Mouse (Mus musculus) embryonic stem cell, embryonic (primary cell): ENCODE data around the gene Hist2h4.

Experiments used
- CTCF ChIA-PET, 4 experiments: fragments of 300-600 bp in 2 of 4; fragments of 350-600 bp in 2 of 4; sonication (Branson Sonifier 250); formaldehyde crosslinking; loops; one replicate each; lab custom pipeline; 2022; ENCODE audit warnings: inconsistent platforms in 2 of 4; lab: Charles Lee
- POLR2A ChIA-PET, 4 experiments: fragments of 300-600 bp in 2 of 4; fragments of 350-600 bp in 2 of 4; sonication (Branson Sonifier 250); formaldehyde crosslinking; loops; one replicate each; lab custom pipeline; 2022; ENCODE audit warnings: antibody characterized with exemption in 4 of 4, inconsistent platforms in 1 of 4; lab: Charles Lee

The Hist2h4 gene

GRCm38 (mm10) chr3:96225421-96225820, 37.7 kb downstream of the Hist2h4 start:
- POLR2A ChIA-PET, result interaction anchor here in 3 of 4 experiments (0.6 to 15.1 kb wide), 18 partner anchors 7 to 115 kb away, joined by 3 to 457 read pairs (median 5); partner anchors contain the start of genes Hist2h2bb (in 2 of the 3), Hist2h4 (in 2 of the 3) and Hist2h2aa1 (in 1 of the 3)
- CTCF ChIA-PET, result no interaction called here

GRCm38 (mm10) chr3:96222774-96223173, 40.3 kb downstream of the Hist2h4 start:
- ChIA-PET POLR2A (interaction anchor here (0.6 to 15.1 kb wide), 16 partner anchors 10 to 289 kb away, joined by 3 to 457 read pairs (median 76); partner anchors contain the start of genes Hist2h4 (in 2 of the 4), Hist2h2aa1 (in 1 of the 4), Hist2h2aa2 (in 1 of the 4) and Hist2h2bb (in 1 of the 4)), CTCF (interaction anchor here in 3 of 4 experiments (0.5 to 1.2 kb wide), 3 partner anchors 12 to 317 kb away, joined by 3 to 7 read pairs (median 5); no protein-coding TSS in a partner anchor)

- ChIA-PET CTCF (interaction anchor here (0.6 to 1.5 kb wide), 8 partner anchors 12 to 1142 kb away, joined by 3 to 8 read pairs (median 4); no protein-coding TSS in a partner anchor), POLR2A (interaction anchor here (0.6 to 15.1 kb wide), 74 partner anchors 8 to 505 kb away, joined by 3 to 457 read pairs (median 12); partner anchors contain the start of genes Hist2h2bb (in 4 of the 4), Hist2h4 (in 4 of the 4), Hist2h3b (in 3 of the 4) and Hist2h2aa1 (in 2 of the 4))
Measured at GRCm38 (mm10) chr3:96221640-96222038, 41.5 kb downstream of the Hist2h4 start.

- ChIA-PET POLR2A (interaction anchor here (0.6 to 15.1 kb wide), 129 partner anchors 8 to 546 kb away, joined by 3 to 457 read pairs (median 5); partner anchors contain the start of genes Hist2h2bb (in 4 of the 4), Hist2h4 (in 4 of the 4), Hist2h2aa1 (in 3 of the 4) and Hist2h3b (in 3 of the 4)), CTCF (interaction anchor here (0.6 to 2.2 kb wide), 13 partner anchors 12 to 1142 kb away, joined by 3 to 14 read pairs (median 4); no protein-coding TSS in a partner anchor)
Measured at GRCm38 (mm10) chr3:96220765-96221639, 42.1 kb downstream of the Hist2h4 start, which contains the start of the genes Hist2h2ac and Hist2h2be. TSS of gene Hist2h2ac (minus strand) at chr3:96220880. TSS of gene Hist2h2be (plus strand) at chr3:96221119.

- CTCF ChIA-PET, result interaction anchor here (0.9 to 2.2 kb wide), 16 partner anchors 10 to 220 kb away, joined by 3 to 17 read pairs (median 4); partner anchors contain the start of genes Hist2h2bb (in 1 of the 4) and Hist2h4 (in 1 of the 4)
- POLR2A ChIA-PET, result interaction anchor here (0.5 to 15.1 kb wide), 158 partner anchors 8 to 1207 kb away, joined by 3 to 457 read pairs (median 5); partner anchors contain the start of genes Hist2h2bb (in 4 of the 4), Hist2h4 (in 4 of the 4), Hist2h2aa1 (in 3 of the 4) and Hist2h3b (in 3 of the 4)
Measured at GRCm38 (mm10) chr3:96220131-96220764, 42.9 kb downstream of the Hist2h4 start.

- CTCF ChIA-PET, result interaction anchor here (0.5 to 2.2 kb wide), 17 partner anchors 9 to 499 kb away, joined by 3 to 17 read pairs (median 5); partner anchors contain the start of genes Hist2h4 (in 2 of the 4) and Hist2h2bb (in 1 of the 4)
- POLR2A ChIA-PET, result interaction anchor here (0.5 to 15.1 kb wide), 132 partner anchors 8 to 1206 kb away, joined by 3 to 457 read pairs (median 6); partner anchors contain the start of genes Hist2h2bb (in 4 of the 4), Hist2h3b (in 4 of the 4), Hist2h4 (in 4 of the 4) and Hist2h2aa1 (in 3 of the 4)
Measured at GRCm38 (mm10) chr3:96219661-96220130, 43.4 kb downstream of the Hist2h4 start, which contains the start of the genes Bola1 and Hist2h2ab. TSS of gene Bola1 (minus strand) at chr3:96219709. TSS of gene Hist2h2ab (plus strand) at chr3:96219865.

- ChIA-PET CTCF (interaction anchor here (0.5 to 2.2 kb wide), 17 partner anchors 9 to 500 kb away, joined by 3 to 17 read pairs (median 5); partner anchors contain the start of genes Hist2h4 (in 2 of the 4) and Hist2h2bb (in 1 of the 4)), POLR2A (interaction anchor here (0.6 to 15.1 kb wide), 127 partner anchors 8 to 1909 kb away, joined by 3 to 457 read pairs (median 7); partner anchors contain the start of genes Hist2h2bb (in 4 of the 4), Hist2h3b (in 4 of the 4), Hist2h4 (in 4 of the 4) and Hist2h2aa1 (in 3 of the 4))
Measured at GRCm38 (mm10) chr3:96219191-96219641, 43.9 kb downstream of the Hist2h4 start.
